Mouse (Mus musculus): Measurements from ENCODE around the gene Pknox2.

The Pknox2 gene

DNA sequence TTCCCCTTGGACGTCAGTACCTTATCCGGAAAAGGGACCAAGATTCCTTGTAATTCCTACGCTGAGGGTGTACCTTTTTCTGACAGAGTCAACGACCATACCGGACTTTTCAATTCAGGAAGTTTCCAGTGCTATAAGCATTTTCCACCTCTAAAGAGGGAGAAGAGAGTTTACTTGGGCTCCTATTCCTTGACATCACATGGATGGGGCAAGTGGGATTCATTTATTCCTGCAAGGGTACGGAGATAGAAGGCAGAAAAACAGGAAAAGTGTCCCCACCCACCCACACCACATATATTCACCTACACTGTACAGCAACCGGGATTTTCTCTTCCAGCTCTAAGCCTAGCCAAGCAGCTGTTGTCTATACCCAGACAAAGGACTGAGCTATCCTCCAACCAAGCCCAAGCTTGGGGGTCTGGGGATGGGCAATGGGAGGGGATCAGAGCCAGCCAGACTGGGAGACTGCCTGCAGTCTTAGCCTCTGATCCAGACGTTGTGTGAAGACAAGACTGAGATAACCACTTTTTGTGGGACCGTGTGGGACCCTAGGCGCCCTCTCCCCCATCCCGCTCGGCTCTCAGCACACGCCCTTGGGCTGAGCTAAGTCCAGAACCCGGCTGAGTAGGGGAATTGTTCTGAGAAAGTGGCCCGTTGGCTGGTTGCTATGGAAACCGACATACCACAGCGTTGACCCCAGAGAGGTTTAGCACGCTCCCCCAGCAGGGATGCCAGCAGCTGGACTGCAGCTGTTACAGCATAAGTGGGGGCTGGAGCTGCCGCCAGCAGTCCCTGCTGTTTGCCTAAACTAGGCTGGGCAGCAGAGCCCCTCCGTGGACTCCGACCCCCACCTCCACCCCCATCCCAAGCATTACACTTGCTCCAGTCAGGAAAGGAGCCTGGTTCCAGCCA, 93.3 kb downstream of the Pknox2 start:
- no peak for TF ChIP-seq GATA4 (IDR thresholded peaks at IDR 0.05; ENCODE audit: insufficient replicate concordance, low read length)

DNA sequence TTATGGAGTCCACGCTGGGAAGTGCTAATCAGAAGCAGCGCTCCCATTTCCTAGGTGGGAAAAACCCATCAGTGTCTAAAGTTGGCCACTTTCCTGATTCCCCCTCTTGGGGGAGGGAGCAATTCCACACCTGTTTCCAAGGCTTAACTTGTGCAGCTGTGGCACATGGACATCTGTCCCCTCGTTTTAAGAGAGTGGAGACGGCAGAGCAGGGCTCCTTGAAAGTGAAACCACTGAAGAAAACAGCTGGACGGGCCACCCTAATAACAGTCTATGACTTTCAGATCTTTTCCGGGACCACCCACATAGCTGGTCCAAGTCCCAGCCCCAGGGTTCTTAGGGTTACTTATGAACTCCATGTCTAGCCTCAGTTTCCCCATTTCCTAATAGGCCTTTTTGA, 94.2 kb downstream of the Pknox2 start:
- no peak for TF ChIP-seq GATA4 (IDR thresholded peaks at IDR 0.05; ENCODE audit: insufficient replicate concordance, low read length)

DNA sequence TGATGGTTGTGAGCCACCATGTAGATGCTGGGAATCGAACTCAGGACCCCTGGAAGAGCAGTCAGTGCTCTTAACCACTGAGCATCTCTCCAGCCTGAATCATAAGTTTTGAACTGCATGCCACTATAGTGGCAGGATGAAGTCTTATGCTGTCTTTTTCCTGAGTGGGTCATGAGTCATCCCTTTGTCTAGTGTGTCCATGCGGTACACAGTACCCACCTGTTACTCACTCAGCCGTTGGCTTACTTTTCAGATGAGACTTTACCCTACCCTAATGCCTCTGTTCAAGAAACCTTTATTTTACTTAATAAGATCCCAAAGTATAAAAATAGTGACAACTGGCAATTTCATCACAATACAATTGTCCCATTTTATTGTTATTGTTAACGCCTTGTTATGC, 95.5 kb downstream of the Pknox2 start:
- no peak for TF ChIP-seq GATA4 (IDR thresholded peaks at IDR 0.05; ENCODE audit: insufficient replicate concordance, low read length)

DNA sequence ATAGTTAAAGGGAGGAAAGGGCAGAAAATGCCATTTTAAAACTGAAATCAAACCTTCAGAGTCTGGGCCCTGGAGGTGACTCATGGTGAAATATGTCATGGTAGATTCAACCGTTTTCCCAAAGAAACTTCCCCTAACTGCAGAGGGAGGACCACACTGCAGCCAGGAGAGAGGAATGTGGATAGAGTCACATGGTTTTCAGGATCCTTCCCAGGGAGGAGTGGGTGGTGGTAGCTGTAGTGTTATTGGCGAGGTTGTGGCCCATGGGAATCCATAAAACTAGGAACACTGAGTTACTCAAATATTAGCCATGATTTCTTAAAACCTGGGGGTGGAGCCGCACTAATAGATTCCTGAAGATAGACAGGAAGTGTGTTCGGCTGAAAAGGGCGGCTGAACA, 99.7 kb downstream of the Pknox2 start:
- TF ChIP-seq GATA4 (IDR thresholded peaks at IDR 0.05; ENCODE audit: insufficient replicate concordance, low read length), result no peak

DNA sequence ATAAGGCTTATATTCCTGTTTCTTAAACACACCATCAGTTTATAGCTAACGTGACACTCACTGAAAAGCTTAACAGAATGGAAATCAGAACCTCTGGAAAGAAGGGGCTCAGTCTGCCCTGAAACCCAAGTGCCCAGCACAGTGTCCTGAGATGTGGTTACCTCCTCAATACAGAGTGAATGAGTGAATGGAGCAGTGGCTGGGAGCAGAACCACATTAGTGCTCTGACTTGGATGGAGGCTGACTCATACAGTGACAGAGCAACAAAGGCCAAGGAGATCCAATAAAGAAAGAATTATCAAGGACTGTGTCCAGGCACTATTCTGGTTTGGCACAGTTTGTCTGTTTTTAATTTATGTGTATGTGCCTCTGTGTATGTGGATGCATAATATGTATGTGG, 101.3 kb downstream of the Pknox2 start:
- no peak for TF ChIP-seq GATA4 (IDR thresholded peaks at IDR 0.05; ENCODE audit: insufficient replicate concordance, low read length)

DNA sequence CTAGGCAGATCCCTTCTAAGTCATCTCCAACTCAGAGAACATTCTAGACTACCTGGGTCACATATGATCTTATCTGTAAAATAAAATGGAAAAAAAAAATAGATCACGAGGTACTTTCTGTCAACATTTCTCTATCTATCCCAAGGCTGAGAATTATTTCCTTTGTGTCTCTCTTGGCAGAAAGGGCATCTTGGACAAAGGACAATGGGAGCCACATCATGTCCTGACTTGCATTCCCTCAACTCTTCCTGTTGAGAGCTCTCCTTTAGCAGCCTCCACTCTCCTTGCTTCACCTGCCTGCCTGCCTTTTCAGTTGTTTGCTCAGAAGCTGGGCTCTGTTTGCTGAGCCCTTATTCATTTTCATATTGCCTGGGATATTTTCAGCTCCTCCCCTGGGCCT, 103.0 kb downstream of the Pknox2 start:
- TF ChIP-seq GATA4 (IDR thresholded peaks at IDR 0.05; ENCODE audit: insufficient replicate concordance, low read length), result no peak

DNA sequence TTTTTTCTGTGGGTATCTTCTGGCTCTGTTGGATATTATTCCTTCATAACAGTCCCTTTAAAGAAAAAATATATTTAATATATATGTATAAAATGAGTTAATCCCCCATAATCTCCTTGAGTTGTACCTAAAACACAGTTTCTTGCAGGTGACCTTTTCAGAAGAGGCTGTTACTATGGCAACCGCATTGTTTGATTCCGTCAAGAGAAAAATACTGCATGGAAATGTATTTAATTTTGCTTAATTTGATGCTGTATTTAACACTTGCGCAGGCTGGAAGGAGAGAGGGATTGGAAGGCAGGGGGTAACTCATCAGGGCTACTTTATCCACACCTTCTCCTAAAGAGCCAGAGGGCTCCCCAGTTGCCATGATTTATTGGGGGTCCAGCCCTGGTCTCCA, 108.3 kb downstream of the Pknox2 start:
- no peak for TF ChIP-seq GATA4 (IDR thresholded peaks at IDR 0.05; ENCODE audit: insufficient replicate concordance, low read length)

DNA sequence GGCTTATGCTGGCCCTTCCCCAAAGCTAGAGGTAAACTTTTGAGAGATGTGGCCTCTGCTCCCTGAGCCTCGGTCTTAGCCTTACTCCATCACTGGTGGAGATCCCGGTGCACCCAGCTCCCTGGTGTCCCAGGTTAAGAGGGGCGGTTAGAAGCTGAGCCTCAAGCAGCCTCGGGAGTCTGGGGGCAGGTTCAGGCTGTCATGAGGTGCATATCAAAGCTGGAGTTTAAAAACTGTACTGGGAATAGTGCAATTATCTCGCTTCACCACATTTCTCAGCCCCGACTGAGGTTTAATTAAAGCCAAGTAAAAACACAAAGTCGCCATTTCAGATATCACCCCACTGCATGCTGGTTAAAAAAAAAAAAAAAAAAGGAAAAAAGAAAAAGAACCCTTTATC, 108.8 kb downstream of the Pknox2 start:
- no peak for TF ChIP-seq GATA4 (IDR thresholded peaks at IDR 0.05; ENCODE audit: insufficient replicate concordance, low read length)

DNA sequence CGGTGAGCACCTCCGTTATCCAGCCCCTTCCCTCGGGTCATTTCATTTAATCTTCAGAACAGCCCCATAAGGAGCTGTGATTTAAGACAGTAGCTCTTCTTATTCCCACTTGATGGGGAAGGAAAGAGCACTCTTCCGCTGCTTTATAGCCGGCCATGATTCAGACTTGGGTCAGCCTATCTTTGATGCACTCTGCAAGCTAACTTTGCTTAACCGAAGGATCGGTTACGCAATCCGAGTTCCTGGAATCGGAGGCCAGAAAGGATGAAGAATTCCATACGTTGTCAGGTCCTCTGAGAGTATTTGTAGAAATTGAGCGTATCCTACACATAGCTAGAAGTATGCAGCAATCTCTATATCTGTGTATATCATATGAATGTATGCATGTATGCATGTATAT, 109.8 kb downstream of the Pknox2 start:
- no peak for TF ChIP-seq GATA4 (IDR thresholded peaks at IDR 0.05; ENCODE audit: insufficient replicate concordance, low read length)

DNA sequence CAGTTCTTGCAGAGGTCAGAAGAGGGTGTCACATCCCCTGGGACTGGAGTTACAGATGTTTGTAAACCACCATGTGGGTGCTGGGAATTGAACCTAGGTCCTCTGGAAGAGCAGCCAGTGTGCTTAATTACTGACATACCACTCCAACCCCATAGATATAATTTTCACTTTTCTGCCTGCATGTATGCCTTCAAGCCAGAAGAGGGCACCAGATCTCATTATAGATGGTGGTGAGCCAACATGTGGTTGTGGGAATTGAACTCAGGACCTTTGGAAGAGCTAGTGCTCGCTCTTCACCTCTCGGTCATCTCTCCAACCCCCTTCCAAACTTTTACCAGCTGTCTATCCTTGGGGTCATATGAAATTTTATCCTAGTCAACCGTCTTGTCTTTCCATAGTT, 112.0 kb downstream of the Pknox2 start:
- TF ChIP-seq GATA4 (IDR thresholded peaks at IDR 0.05; ENCODE audit: insufficient replicate concordance, low read length), result no peak

DNA sequence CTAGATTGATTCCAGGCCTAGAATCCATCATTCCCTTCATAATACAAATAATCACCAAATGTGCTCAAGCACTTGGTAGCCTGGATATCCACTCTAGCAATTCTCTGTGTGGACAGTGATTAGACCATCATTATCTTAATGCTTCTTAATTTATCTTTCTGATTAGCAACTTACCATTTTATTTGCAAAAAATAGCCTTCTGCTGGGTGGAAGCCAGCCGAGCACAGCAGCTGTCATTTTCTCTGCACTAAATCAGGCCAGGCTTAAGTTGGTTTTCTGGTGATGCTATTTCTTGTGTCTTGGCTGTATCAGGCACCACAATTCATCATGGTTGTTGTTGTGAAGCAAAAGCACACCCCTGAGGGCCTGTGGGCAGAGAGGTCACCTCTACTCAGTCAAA, 112.9 kb downstream of the Pknox2 start:
- no peak for TF ChIP-seq GATA4 (IDR thresholded peaks at IDR 0.05; ENCODE audit: insufficient replicate concordance, low read length)

DNA sequence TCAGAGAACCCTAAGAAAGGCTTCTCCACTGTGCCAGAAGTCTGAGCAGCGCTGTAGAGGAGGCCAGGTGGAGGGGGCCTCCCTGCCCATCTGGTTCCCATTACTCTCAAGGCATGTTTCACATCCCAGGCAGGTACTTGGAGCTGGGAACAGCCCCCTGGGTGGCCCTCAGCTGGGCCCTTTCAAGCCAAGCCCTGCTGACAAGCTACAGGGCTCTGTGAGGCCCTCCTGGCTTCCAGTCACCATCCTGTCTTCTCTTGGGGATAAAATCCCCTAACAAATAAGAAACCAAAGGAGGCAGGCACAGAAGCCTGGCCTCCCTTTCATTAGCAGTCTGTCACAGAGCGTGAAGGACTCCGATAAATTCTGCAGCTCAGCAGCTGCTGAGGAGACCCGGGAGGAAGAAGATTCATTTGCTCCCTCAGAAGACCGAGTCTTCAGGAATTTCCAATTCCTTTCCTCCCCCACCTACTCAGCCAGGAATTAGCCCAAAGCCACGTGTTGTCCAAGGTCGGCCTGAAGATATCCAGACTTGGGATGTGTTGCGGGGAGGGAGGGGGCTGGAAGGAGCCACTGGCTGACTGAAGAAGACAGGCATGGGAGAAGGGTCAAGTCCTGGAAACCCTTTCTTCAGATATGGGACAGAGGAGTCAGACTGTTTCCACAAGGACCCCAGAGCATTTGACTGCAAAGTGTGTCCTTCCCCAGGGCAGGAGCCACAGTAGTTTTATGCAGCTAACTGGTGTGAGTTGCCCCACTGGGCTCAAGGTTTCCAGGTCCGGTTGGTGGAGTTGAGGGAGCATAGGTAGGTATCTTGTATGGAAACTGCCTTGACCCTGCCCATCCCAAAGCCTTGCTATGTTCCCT, 116.6 kb downstream of the Pknox2 start:
- TF ChIP-seq GATA4 (IDR thresholded peaks at IDR 0.05; ENCODE audit: insufficient replicate concordance, low read length), result no peak

DNA sequence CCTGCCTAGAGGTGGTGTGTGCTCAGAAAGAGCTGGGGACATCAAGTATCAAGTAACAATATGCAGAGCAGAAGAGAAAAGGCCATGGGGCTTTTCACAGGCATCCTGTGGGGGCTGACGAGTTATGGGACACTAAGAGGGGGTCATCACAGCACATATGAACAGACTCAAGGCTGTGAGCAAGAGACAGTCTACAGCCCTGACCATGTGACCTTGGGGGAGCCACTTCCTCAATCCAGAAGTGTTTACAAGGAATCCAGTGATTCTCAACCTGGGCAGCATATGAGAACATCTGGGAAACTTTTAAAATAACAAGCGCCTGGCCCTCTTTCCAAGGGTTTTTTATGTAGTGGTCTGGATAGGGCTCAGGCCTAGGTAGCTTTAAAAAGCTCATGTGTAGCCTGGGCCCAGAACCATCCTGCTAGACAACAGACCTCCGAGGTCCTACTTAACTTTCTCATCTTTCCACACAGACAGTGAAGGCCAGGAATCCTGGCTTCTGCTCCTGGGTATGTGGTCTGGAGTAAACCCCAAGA, 117.3 kb downstream of the Pknox2 start:
- no peak for TF ChIP-seq GATA4 (IDR thresholded peaks at IDR 0.05; ENCODE audit: insufficient replicate concordance, low read length)

DNA sequence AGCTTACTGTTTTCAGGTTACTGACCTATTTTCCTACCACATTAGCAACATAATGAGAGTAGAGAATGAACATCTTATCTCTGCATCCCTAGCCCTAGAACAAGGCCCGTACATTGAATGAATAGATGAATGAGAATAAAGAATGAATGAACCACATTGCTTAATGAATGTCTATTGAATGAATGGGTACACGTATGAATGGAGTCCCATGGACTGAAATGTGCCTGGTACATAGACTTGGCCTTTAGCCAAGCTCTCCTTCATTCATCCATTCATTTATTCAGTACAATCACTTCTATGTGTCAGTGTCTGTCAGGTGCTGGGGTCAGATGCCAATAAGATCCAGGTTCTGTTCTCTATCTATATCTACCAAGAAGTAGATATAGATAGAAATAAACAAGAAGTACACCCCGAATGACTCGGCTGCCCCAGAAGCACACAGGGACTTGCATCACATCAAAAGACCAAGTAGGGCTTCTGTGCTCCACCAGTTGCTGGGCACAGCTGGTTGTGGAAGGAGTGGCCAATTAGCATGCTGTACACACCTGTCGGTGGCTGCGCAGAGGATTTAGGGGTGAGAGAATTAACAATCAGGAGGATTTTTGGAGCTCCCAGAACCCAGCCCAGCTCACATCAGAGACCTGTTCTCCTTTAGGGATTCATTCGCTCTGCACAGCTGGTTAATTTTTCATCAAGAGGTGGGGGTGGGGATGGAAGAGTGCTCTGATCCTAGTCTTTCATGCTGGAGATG, 119.2 kb downstream of the Pknox2 start:
- no peak for TF ChIP-seq GATA4 (IDR thresholded peaks at IDR 0.05; ENCODE audit: insufficient replicate concordance, low read length)

DNA sequence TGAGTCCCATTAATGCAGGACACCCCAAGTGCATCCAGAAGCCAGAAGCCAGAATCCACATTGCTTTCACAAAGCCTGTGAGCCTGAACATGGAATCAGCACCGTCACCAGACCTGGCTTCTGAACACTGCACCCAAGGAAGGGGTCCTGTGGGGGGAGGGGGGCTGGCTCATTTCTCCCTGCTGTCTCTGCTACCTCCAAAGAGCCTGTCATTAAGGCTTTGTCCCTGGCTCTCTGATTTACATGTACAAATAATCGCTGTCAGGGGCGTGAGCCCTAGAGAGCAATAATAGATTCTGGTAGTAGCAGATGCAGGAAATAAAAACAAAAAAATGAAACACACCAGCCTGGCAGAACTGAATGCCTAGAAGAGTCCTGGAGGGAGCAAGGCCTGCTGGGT, 121.3 kb downstream of the Pknox2 start:
- TF ChIP-seq GATA4 (IDR thresholded peaks at IDR 0.05; ENCODE audit: insufficient replicate concordance, low read length), result no peak
